Mouse (Mus musculus) lung, postnatal 36 days (tissue): ENCODE data around the gene Pck1.

Source experiments
- DNase-seq: peaks from one replicate; pipeline ENCODE4 v3.0.0; 2022; ENCODE audit warnings: mixed read lengths

Gene Pck1

DNA sequence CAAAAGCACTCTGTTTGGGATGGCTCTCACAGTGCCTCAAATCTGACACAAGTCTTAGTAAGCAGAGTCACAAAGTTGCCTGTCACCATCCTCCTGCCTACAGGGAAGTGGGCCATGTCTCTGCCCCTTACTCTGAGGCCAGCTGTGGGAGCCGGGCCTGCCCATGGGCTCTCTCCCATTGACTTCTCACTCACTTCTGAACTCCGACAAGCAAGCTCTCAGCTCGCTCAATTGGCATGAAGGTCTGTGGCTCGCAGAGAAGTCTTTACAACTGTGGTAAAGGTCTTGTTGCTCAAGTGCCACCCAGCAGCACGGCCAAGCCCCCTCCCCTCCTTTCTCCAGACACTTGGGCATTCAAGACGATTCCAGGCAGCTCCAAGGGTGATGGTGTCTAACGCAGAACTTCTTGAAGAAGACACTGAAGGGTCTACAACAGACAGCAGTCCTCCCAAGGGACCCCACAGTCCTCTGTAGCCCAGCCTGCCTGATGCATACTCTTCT lies 1.0 kb upstream of the Pck1 start:
- no peak for DNase-seq

DNA sequence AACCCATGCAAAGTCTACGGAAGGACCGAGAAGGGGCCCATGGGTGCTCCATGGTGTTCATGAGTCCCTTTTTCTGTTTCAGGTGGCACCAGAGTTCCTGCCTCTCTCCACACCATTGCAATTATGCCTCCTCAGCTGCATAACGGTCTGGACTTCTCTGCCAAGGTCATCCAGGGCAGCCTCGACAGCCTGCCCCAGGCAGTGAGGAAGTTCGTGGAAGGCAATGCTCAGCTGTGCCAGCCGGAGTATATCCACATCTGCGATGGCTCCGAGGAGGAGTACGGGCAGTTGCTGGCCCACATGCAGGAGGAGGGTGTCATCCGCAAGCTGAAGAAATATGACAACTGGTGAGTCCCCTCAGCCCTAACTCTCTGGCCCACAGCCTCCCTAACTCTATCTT lies 418 bp downstream of the Pck1 start:
- no peak for DNase-seq

DNA sequence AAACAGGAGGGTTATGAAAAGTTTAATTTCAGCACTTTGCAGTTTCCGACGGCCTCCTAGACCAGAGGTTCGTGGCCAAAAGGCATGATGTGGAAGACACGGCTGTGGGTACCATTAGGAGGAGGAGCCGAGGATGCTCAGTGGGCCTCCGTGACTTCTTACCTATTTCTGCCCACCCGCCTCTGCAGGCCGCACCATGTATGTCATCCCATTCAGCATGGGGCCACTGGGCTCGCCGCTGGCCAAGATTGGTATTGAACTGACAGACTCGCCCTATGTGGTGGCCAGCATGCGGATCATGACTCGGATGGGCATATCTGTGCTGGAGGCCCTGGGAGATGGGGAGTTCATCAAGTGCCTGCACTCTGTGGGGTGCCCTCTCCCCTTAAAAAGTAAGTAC lies 1.7 kb downstream of the Pck1 start:
- no peak for DNase-seq

DNA sequence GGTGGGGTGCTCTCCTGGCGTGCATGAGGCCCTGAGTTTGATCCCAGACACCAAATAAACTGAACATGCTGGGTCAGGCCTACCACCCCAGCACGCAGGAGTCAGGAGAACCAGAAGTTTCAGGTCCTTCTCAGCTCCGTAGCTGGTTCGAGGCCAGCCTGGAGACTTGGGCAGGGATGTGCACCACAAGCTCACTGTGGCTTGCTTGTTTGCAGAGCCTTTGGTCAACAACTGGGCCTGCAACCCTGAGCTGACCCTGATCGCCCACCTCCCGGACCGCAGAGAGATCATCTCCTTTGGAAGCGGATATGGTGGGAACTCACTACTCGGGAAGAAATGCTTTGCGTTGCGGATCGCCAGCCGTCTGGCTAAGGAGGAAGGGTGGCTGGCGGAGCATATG lies 2.1 kb downstream of the Pck1 start:
- no peak for DNase-seq

DNA sequence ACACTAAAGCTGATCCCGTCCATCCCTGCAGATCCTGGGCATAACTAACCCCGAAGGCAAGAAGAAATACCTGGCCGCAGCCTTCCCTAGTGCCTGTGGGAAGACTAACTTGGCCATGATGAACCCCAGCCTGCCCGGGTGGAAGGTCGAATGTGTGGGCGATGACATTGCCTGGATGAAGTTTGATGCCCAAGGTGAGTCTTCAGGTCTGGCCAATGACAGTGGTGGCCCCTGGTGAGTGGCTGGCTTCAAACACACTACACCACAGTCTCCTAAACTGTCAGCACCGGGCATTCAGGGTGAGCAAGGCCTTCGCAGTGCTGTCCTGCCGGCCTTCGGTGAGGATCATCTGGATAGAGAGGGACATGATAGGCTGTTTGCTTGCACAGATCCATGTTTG lies 3.1 kb downstream of the Pck1 start:
- DNase-seq, result no peak

DNA sequence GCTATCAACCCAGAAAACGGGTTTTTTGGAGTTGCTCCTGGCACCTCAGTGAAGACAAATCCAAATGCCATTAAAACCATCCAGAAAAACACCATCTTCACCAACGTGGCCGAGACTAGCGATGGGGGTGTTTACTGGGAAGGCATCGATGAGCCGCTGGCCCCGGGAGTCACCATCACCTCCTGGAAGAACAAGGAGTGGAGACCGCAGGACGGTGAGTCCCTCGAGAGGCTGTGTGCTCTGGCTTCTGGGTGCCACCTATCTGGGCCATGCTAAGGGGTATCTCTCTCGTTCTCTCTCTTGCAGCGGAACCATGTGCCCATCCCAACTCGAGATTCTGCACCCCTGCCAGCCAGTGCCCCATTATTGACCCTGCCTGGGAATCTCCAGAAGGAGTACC lies 4.1 kb downstream of the Pck1 start:
- no peak for DNase-seq

DNA sequence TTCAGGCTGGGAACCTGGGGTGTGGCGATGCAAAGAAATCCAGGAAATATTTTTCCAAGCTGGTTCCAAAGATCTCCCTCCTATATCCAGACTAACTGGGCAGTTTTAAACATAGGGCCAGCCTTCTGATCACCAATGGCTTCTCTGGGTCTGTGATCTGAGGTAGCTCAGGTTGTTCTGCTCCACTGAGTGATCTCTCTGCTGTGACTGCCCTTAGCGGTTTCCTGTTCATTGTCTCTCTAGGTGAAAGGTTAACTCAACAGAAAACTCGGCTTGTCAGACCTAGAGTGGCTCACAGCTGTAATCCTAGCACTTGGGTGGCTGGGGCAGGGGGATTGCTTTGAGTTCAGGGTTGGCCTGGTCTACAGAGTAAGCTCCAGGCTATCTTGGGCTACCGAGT lies 4.5 kb downstream of the Pck1 start:
- DNase-seq, result no peak

DNA sequence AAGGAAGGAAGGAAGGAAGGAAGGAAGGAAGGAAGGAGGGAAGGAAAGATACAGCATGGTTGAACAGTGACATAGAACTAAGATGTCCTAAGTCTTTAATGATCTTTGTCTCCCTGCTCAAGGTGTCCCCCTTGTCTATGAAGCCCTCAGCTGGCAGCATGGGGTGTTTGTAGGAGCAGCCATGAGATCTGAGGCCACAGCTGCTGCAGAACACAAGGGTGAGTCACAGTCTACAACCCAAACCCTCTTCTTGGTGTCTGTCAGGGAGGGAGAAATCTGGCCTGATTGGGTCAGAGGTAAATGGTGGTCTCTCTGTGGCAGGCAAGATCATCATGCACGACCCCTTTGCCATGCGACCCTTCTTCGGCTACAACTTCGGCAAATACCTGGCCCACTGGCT lies 5.0 kb downstream of the Pck1 start:
- DNase-seq, result no peak

DNA sequence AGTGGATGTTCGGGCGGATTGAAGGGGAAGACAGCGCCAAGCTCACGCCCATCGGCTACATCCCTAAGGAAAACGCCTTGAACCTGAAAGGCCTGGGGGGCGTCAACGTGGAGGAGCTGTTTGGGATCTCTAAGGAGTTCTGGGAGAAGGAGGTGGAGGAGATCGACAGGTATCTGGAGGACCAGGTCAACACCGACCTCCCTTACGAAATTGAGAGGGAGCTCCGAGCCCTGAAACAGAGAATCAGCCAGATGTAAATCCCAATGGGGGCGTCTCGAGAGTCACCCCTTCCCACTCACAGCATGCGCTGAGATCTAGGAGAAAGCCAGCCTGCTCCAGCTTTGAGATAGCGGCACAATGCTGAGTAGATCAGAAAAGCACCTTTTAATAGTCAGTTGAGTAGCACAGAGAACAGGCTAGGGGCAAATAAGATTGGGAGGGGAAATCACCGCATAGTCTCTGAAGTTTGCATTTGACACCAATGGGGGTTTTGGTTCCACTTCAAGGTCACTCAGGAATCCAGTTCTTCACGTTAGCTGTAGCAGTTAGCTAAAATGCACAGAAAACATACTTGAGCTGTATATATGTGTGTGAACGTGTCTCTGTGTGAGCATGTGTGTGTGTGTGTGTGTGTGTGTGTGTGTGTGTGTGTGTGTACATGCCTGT lies 5.7 kb downstream of the Pck1 start:
- DNase-seq, result no peak

DNA sequence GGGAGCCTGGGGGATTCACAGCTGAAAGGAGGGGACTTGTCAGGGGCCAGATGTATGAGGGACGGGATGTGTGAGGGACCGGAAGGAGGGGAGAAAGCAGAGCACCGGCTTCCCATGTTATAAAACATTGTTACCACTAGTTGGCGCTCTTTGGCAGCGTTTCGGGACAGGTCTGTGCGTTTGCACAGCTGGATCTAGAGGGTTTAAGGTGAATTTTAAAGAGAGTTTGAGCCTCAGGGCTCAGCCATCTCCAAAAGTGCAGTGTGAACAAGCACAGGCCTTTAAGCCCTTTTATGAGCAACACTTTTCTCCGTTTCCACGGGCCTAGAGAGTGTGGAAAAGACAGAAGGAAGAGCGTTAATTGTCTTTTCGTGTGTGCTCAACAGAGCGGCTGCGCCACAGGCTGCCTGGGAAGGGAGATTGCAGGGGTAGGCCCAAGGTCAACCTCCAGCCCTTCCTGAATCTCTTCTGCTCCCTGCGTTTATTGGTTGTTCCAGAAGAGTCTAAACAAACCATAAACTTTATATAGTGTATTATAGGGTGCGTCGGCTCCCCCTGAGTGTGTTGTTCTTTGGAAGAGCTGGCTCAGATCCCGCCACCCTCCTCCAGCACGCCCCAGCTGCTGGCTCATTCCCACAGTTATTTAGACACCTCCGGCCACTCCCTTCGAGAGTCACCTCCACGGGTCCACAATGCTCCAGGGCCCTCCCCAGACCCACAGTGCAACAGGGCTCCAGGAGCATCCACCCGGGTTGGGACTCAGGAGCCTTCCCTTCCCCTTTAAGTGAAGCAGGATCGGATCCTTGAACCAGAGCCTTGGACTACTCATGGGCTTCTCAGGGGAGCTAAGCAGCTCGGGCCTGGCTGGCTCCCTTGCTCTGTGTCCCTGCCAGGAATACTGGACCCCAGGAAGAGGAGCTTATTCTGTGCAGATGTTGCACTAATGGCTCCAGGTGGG lies 6.8 kb downstream of the Pck1 start:
- peak; percentile 69 for DNase-seq

DNA sequence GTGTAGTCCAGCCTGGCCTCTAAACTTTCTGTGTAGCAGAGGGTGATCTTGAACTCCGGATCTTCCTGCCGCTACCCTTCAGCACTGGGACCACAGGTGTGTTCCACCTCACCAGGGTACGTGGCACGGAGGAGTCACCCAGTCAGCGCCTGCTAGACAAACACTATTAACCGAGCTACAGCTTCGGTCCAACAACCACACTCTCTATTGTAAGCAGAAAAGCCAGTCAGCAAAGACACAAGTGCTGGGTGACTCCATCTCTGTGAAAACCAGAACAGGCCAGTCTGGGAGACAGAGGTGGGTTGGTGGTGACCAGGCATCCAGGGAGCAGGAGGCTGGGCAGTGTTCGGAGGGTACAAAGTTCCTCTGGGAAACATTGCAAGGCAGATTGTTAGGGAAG lies 10.5 kb downstream of the Pck1 start:
- no peak for DNase-seq

DNA sequence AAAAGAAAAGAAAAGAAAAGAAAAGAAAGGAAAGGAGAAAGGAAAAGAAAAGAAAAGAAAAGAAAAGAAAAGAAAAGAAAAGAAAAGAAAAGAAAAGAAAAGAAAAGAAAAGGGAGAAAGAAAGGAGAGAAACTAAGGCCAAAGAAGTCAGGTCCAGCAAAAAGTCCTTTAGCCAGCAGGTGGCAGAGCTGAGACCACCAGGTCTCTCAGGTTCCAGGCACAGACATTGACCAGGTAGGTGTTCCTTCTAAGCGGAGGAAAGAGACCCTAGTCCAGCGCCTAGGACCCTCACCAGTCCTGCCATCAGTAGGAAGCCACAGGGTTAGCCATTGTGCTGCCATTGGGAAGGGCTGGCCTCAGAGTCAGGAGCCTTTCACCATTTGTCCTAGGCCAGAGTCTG lies 11.5 kb downstream of the Pck1 start:
- peak; percentile 63 for DNase-seq

DNA sequence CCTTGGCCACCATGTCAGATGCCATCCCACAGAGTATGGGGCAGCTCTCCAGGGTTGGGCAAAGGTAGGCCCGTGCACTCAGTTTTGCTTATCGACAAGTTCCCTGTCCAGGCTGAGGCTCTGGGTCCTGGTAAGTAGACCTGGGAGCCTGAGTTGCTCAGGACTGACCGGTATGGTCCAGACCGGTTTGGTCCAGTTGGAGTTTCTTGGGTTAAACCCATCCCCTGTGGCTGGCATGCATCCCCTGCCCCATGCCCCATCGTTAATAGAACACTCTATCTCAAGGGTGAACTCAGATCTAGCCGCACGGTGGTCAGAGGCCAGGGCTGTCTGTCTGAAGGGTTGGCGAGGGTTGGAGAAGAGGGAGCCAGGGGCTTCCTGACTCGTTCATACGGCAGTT lies 12.1 kb downstream of the Pck1 start:
- DNase-seq, result no peak

DNA sequence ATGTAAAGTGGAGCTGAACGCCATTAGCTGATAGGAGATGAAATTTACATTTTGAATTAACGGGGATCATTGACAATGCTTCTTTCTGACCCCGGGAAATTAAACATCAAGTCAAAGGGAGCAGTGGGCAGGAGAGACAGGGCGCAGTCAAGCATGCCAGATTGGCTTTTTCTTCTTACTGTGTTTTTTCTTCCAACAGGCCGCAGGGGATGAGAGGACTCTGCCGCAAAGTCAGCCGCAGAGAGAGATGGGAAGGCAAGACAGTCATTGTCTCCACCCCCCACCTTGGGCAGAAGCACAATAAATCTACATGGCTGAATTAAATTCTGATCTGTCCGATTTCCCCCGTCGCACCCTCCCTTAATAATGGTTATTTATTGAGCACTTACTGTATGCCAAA lies 12.5 kb downstream of the Pck1 start:
- no peak for DNase-seq

DNA sequence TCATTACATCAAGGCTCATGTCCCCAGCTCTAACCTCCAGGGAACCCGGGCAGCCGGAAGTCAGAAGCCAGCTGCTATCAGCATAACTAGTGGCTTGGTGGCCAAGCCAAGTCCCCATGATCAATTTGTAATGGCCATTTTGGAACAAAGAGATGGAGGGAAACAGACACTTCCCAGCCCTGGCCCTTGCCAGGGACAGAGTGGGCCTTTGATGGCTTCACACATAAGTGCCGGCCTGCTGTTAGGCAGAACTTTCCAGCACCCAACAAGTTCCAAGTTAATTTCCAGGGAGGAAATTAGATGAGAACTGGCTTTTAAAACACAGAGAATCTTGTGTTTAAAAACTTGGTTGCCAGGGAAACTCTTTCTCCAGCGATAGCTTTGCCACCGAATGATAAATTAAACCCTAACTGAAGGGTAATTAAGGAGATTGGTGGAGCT lies 15.6 kb downstream of the Pck1 start:
- DNase-seq, result no peak

DNA sequence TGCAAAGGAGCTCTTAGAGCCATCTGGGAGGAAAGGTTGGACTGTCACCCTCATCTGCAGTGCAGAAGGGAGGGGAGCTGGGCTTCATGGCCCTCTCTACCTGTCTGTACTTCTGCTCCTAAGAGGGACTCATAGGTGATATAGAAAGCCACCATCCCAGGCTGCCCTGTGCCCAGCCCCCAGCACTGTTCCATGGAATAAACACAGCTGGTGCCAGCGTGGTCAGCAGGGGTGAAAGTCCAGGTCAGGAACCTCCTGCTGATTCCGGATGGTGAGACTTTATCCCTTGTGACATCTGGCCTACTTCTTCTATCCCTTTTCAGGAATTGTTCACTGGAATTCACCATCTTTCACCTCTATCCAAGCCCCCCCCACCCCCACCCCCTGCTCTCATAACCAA lies 17.2 kb downstream of the Pck1 start:
- DNase-seq, result no peak

DNA sequence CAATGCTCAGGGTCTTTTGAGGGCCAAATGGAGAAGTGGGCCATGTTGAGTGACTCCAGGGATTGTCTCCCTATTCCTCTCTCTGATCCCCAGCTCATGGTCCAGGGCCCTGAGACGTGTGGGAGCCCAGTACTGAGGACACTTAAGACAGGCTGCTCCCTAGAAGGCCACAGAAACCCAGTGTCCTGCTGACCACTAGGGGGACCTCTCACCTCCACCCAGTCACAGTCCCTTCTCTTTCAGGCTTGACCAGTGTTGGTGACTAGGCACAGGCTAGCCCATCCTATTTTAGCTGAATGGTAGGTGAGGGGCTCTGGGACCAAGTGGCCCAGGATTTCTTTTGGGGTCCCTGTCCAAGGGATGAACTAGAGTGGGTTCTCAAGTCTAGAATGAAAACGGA lies 17.9 kb downstream of the Pck1 start:
- no peak for DNase-seq

DNA sequence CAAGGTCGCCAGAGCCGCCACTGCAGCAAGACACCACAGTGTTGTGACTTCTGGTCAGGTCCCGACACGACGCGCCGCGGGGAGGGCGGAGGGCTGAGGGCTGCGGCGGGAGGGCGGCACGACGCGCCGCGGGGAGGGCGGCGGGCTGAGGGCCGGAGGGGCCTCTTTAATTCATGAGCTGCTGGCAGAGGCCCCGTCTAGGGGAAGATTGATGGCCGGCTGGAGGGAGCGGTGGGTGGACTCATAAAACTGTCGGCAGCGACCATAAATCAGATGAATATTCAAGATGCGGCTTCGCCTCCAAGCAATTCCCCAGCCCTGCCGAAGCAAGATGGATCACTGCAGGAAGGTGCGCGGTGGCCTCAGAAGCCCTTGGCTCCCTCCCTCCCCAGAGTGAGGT lies 18.6 kb downstream of the Pck1 start:
- DNase-seq, result no peak

DNA sequence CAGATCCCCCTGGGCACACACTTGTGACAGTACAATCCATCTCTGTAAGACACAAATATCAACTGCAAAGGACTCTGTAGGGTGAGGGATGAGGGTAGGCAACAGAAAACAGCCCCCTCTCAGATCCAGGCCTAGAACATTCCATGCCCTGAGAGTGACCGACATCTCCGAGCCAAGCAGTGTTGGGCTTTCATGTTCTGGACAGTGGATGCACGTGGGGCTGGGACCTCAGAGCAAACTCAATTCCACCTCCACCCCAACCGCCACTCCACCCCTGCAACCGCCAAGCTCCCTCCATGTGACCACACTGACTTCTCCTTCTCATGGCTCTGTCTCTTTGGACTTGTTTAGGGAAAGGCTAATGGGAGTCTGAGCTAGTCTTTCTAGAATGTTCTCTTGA lies 19.1 kb downstream of the Pck1 start:
- no peak for DNase-seq

DNA sequence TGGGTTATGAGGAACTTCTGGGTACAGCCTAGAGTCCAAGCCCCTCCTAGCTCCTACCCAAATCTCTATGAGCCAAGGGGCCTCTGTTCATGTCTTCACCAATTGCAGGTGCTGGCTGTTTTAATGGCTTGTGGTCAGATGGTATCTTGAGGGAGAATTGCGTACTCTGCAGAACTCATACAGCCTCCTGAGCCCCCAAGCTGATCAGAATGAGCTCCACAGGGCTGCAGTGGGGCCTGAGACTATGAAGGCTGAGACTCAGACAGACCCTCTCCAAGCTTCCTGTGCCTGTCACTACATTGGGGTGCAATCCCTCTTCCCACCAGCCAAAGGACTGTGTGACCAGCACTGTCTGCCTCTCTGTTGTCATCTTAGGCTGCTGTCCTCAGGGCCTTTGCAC lies 19.5 kb downstream of the Pck1 start:
- DNase-seq, result no peak

DNA sequence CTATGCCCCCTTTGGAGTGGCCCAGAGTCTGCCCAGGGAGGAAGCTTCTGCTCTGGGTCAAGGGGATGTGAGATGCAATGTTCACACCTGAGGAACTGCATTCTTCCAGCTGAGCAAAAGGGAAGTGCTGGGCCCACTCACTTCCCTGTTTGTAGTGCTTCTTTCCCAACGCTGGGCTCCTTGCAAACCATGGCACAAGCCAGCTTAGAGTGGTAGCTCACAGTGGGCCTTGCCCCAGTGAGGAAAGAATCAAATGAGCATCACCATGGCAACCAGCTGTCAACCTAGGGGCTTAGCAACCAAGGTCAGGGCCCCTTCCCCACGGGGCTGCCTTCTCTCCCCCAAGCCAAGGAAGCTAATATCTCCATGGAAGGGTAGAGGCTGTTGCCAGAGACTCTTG lies 20.2 kb downstream of the Pck1 start:
- DNase-seq, result peak; percentile 53

DNA sequence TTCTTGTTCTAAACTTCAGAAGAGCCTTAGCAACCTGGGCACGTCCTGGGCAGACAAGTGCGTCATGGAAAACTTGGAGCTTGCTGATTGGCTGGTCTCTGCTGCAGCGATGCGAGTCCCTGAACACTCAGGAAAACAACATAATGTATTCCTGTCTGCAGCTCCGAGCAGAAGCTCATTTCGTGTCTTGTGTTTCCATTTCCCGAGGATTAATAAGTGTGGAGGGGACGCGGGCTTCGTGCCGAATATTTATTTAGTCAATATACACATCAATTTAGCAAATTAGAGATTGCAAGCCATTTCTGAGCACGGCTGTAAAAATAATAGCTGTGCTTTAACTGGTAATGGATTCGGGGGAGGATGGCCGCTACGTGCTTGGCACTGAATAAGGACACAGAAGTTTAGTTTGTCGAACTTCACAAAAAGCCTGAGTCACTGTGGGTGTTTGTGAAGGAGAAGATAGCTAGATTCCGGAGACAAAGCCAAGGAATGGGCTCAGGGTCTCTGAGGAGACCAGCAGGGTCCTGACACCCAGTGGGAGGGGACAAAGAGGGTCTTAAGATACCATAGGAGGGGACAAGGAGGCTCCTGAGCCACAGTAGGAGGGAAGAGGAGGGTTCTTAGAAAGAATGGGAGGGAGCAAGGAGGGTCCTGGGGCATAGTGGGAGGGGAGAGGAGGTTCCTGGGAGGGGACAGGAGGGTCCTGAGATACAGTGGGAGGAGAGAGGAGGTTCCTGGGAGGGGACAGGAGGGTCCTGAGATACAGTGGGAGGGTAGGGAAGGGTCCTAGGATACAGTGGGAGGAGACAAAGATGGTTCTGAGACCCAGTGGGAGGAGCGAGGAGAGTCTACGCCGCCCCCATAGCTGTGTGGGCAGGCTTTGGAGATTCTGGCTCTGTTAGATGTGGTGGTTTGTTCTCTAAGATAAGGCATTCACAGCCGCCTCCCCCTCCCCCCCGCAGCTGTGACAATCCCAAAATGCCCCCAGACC lies 21.0 kb downstream of the Pck1 start:
- peak; percentile 57 for DNase-seq

DNA sequence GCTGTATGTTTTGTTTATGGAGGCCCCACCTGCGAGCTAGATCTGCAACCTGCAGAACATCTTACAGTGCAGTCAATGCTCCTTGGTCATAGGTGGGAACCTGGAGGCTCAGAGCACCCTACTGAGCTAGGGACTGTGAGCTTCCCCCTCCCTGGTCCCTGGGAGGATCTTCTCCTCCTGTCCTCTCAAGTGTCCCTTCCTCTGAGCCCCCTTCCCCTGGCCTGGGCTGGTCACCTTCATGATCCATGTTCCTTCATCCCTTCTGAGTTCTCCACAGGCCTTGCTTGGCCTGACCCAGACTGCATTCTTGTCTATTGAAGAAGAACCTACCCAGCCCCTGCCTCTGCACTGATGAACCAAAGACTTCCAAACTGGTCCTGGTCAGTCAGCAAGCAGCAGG lies 21.7 kb downstream of the Pck1 start:
- no peak for DNase-seq
